In the genomic region with DNA sequence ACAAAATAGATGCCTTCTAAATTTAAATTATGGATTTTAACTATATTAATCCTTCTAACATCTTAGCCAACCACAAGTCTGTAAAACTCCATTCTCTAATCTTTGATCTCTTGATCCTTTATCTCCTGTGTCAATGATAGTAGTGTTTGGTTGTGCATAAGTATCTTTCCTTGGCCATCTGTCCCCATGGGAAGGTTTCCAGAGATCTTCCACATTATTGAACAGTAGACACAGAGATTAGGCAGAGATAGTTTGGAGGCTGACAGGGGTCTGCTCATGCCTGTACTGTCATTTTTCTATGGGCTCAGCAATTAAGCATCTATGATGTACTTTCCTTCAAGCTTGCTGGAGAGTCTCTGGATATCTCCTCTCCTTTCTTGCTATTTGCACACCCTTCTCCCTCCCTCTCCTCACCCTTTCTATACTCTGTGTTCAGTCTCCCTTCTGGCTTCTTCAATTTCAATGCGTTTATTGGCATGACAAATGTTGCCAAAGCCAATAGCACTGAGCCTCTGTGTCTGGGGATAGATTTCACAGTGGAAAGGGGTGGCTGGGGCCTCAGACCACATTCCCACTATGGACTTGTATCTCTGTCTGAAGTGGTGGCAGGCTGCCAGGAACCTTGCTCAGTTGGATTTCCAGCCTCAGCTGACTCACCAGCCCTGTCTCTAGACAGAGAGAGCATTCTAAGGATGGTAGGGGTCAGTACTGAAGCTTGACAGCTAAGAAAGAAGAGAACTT, we compare ENCODE assay signal across 8 mouse cellular contexts. TPM values are rescaled to one million over a fixed set of nuclear protein-coding genes. Genes with fewer than 3 reads are reported as not detected.
DNase-seq lines count a peak whose midpoint lies in the region; ATAC-seq lines count a peak whose summit lies in the region.

No protein-coding gene starts in this region.

- H3K9me3 ChIP-seq in heart, embryonic 14.5 days (ENCODE audit: control insufficient read depth, low read length): no peaks in the 10 kb centered on the region

- H3K4me3 ChIP-seq in heart, embryonic 14.5 days (ENCODE audit: control insufficient read depth in 1 of 2, insufficient read depth in 1 of 2, low read depth in 1 of 2, low read length in 2 of 2): no peak overlapping the region

- H3K27ac ChIP-seq in heart, embryonic 14.5 days (replicated peaks in 1 of 2; ENCODE audit: control insufficient read depth in 1 of 2, insufficient read depth in 1 of 2, low read depth in 2 of 2, low read length in 2 of 2): peak overlapping the region; percentile 47 to 66

- DNase-seq in kidney, adult 9 months: peak; percentile 5
- DNase-seq in kidney, adult 18-20 months: no peak
- peak; percentile 86 for DNase-seq in NIH3T3 (ENCODE audit: low read depth)
- DNase-seq in cerebellum, adult 11 months: peak; percentile 51
- peak; percentile 25 to 49 for DNase-seq in lung, postnatal 4 days

- no peaks in the 10 kb centered on the region for H3K36me3 ChIP-seq in heart, embryonic 14.5 days (ENCODE audit: control insufficient read depth, insufficient read depth, low read length)

- H3K9ac ChIP-seq in heart, embryonic 14.5 days (ENCODE audit: low read length): no peak overlapping the region

- peaks cover 3 to 26% of the 10 kb centered on the region in 2 experiments for H3K4me1 ChIP-seq in heart, embryonic 14.5 days (ENCODE audit: control insufficient read depth in 2 of 2, insufficient read depth in 2 of 2, low read length in 2 of 2)

- ATAC-seq in heart, embryonic 14.5 days (ENCODE audit: insufficient number of reproducible peaks, insufficient read depth, low FRiP score, low read depth): peak; percentile 58; the same call in 1 of the 2 replicates
- ATAC-seq in monocyte, adult 5-6 weeks (replicated peaks; ENCODE audit: insufficient number of reproducible peaks, low FRiP score, low TSS enrichment, poor library complexity, severe bottlenecking): no peak
- ATAC-seq in inflammation-experienced regulatory T-cells, adult 6 months: no peak

- 5% methylated on average over 1 of the region's 1 CpGs for WGBS in heart, embryonic 14.5 days

- H3K27me3 ChIP-seq in heart, embryonic 14.5 days (ENCODE audit: control insufficient read depth, insufficient read depth, low read length): no peaks in the 10 kb centered on the region

- H3K4me2 ChIP-seq in heart, embryonic 14.5 days (ENCODE audit: low read length): no peak overlapping the region

RNA-seq across cellular contexts. Expression of gene Plxna2, which starts 29.1 kb away (rescaled TPM):
- polyA plus RNA-seq in heart, embryonic 14.5 days (2014; fragmentation: Nextera tagmentation; extraction: Ambion mirVana): 6.5 and 6.9 TPM in 2 replicates
- not detected in 3 replicates for total RNA-seq in monocyte, adult 5-6 weeks (2017)
- polyA plus RNA-seq in inflammation-experienced regulatory T-cells, adult 6 months (2017; shearing (Covaris generic)): under 1 TPM in 1 of 3 experiments, not detected in 2; 0.15 TPM
